Mouse (Mus musculus) small intestine, adult 2 months (tissue): ENCODE results near the gene Cacng1.

Experiments
- CTCF ChIP-seq: fragments of 200-500 bp; IDR thresholded peaks from 2 replicates; pipeline ENCODE4 v1.5.1; 2012; ENCODE audit warnings: low read depth, mild to moderate bottlenecking, control low read depth, inconsistent platforms, low read length, moderate library complexity, mixed read lengths; ENCODE audit not compliant: insufficient replicate concordance, insufficient read length; ENCODE audit errors: extremely low read depth
- POLR2A ChIP-seq: fragments of 200-500 bp; IDR thresholded peaks from 2 replicates; pipeline ENCODE4 v1.6.1; 2012; ENCODE audit warnings: low read depth, mild to moderate bottlenecking, control low read depth, inconsistent platforms, low read length, moderate library complexity

DNA sequence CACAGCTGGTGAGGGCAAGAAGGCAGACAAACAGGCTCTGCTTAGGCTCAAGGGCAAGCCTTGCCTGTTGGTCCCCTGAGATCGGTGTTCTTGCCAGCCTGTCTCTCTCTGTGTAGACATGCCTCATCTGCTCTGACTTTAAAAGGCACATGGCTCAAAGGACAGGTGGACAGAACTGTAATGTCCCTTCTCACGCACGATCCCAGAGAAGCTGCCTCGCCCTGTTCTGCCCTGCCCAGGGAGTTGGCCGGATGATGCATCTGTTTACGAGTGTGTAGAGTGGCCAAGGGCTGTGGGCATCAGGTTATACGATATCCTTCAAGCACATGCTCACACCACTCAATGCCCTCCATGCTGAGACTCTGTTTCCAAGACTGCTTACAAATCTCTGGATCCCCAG is 2.0 kb downstream of the Cacng1 start:
- TF ChIP-seq CTCF (no peak), POLR2A (no peak)
